Mouse (Mus musculus): ENCODE measurements around the gene Ntpcr. TPM values are rescaled to one million over a fixed set of nuclear protein-coding genes. Genes with fewer than 3 reads are reported as not detected.

Gene Ntpcr
- polyA plus RNA-seq, 2 experiments from 2014 or later, result 25.9 to 33.5 TPM

DNA sequence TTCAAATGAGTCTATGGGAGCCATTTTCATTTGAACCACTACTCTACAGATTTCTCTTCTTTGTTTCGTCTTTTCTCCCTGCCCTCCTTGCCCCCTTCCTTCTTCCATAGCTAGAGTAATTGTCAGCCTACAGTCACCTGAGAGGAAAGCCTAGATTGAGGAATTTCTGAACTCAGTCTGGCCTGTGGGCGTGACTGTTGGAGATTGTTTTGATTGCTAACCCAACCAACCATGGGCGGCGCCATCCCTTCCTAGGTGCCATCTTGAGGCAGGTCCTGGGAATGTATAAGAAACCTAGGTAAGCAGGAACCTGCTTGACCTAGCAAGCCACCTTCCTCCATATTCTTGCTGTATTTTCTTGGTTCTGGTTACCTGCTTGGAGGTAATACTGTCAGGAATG lies 3.6 kb upstream of the Ntpcr start:
- no peak for ATAC-seq

- ATAC-seq, result no peak
These were observed 2.8 kb upstream of the Ntpcr start for GRCm38 (mm10) chr8:125726986-125727385.

GRCm38 (mm10) chr8:125727797-125728196 lies 2.0 kb upstream of the Ntpcr start:
- no peak for ATAC-seq

DNA sequence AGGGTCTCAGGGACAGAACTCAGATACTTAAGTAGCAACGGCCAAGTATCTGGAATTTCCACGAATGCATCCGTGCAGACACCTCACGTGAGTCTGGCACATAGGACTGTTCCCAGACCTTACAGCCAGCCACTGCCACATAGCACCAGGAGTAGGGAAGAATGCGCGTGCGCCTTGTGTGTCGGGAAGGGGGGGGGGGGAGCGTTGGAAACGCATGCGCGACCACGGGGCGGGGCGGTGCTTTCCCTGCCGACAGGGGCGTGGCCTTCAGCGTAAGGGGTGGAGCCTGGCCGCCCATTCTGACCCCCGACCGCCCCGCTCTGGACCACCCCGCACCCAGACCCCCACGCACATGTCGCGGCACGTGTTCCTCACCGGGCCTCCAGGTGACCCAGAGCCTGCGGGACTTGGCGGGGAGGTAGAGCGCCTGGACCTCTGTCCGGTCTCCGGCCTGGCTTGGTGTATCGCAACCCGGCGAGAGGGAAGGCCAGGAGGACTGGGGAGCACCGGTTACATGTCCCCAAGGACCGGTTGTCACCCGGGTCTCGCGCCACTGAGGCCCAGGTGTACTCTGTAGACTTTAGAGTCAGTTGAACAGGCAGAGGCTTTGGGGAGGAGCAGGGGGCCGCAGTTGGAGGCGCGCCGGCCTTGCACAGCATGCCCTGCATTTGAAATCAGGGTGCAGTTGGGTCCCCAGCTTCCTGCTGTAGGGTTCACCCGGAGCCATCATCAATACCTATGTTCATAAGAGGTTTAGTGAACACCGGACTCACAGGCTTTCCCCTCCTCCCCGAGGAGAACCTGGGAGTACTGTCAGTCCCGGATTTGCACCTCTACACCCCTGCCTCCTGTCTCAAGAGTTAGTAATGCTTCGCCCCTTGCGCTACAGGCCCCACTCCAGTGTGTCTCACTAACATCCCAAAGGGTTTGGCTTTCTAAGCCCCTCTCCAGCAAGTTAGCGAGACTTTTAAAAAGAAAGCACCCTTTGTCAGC lies 4.5 kb downstream of the Ntpcr start:
- ATAC-seq, result peak; percentile 80

GRCm38 (mm10) chr8:125738956-125739355 lies 9.2 kb downstream of the Ntpcr start:
- ATAC-seq, result no peak

- no peak for ATAC-seq
These were observed 10.9 kb downstream of the Ntpcr start for GRCm38 (mm10) chr8:125740655-125741054.

- ATAC-seq, result peak; percentile 34
These were observed 11.6 kb downstream of the Ntpcr start for GRCm38 (mm10) chr8:125741377-125741776.

DNA sequence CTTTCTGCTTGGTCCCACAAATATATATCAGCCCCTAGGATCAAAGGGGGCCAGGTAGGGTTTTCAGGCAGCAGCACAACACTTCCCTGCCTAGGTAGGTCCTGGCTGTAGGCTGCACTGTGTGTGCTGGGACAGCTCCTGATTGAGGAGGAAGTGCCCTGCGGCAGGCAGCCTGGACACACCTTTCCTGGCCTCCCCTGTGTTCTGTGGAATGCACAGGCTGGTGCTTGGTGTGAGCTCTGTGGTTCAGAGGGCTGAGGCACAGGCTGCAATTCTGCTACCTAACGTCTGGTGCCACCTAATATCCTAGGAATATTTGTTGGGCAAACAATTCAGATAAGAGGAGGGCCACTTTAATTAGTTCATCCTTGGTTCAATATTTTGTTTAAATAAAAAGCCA lies 12.1 kb downstream of the Ntpcr start:
- ATAC-seq, result no peak

DNA sequence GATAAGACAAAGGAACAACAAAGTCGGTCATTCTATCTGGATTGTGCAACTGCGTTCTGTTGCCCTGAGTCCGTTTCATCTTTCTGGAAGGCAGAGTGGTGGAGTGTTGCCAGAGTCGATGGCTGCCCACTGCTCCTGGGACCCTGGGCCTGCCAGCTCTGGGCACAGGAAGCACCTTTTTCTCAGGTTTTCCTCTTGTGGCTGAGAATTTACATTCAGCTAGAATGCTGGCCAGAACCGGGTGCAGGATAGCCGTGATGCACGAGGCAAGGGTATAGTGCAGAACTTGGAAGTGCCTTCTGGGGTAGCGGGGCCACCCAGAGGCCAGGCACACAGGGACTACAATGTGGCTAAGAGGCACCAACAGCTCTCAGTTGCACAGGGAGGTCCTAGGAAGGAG lies 12.6 kb downstream of the Ntpcr start:
- ATAC-seq, result no peak

GRCm38 (mm10) chr8:125744914-125745576 lies 15.3 kb downstream of the Ntpcr start:
- ATAC-seq, result no peak

DNA sequence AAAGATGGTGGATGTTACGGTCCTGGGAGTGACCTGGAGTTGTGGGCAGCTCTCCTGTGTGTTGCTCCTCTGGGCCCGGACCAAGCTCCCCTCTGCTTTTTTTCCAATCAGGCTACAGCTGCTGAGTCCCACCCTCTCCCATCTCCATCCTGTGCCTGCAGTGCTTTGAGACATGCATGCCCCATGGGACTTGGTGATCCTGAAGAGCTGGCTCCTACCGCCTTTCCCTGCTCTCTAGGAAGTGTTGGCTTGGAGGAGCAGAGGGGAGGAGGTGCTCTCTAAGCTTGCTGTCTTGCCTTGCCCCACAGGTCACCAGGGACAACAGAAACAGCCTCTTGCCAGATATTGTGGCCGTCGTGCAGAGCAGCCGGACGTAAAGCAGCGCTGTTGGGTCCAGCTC lies 17.6 kb downstream of the Ntpcr start:
- ATAC-seq, result no peak

DNA sequence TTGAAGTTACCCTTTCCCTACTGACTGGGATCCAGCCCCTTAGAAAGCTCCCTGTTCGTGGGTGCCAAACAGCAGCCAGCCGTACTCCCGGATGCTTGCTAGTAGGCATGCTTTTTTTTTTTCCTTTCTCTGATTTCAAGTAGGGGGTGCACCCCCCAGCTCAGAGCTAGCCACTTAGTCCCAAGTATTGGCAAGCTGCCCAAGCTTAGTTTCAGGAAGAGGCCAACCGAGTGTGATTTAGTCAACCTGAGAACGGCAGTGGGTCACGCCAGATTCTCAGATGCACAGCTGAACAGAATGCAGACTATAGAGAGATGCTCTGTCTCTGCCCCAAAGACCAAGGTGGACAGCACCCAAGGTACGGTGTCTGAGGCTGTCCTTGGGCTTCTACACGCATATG lies 21.1 kb downstream of the Ntpcr start:
- no peak for ATAC-seq

GRCm38 (mm10) chr8:125755896-125756295 lies 26.1 kb downstream of the Ntpcr start:
- no peak for ATAC-seq

DNA sequence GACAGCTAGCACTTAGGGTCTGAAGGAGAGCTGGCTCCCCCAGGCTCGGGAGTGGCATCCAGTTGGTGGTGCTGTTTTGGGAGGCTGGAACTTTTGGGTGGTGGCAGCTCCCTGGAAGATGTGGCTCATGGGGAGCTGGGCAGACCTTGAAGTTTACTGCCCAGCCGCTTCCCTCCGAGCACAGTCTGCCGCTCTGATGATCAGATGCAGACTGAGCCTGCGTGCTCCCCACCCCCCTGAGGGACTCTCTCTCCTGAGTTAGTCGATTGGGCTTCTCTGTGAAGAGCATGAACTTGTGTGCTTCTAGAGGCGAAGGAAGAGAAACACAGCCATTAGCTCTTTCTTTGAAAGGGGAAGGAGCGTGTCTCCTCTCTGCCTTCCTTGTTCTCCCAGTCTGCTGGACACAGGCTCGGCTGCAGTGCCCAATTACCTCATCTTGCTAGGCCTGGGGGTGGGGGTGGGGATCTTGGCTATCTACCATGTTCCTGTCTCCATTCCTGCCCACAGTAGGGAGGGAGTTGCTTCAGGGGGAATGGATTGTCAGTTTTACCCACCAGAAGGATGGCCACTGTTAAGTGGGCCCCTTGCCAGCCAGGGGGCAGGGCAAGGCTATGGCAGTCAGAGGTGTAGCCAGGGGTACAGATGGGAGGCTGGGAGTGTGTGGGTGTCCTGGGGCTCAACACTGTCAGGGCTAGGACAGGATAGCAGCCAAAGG lies 26.8 kb downstream of the Ntpcr start:
- ATAC-seq, result no peak

- ATAC-seq, result no peak
These were observed 27.3 kb downstream of the Ntpcr start for GRCm38 (mm10) chr8:125757106-125757496.

GRCm38 (mm10) chr8:125759022-125759421 lies 29.3 kb downstream of the Ntpcr start:
- ATAC-seq, result peak; percentile 37

DNA sequence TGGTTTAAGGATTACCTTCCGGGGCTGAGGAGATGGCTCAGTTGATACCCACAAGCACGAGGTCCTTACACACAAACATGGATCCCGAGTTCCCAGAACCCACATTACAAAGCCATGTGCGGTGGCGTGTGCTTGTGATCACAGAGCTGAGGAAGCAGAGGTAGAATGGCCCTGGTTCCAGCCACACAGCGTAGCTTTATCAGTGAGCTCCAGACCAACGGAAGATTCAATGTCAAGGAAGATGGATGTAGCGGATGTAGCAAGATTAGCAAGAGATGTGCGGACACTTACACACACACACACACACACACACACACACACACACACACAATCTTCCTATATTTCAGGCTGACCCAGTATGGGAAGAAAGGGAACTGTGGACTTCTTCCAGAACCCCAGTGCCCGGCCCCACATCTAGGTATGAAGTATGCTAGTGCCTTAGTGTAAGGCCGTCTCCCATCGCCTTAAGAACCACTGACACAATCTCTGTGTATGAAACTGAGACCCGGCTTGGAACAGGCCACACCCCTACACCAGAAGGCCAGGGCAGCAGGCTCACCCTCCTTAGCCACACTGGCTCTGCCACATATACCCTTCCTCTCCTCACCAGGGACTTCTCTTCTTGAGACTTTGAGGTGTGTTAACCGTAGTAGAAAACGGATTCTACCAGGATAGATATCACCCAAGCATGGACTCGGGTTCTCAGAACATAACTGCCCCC lies 33.5 kb downstream of the Ntpcr start:
- no peak for ATAC-seq

GRCm38 (mm10) chr8:125768079-125768478 lies 38.3 kb downstream of the Ntpcr start:
- no peak for ATAC-seq

DNA sequence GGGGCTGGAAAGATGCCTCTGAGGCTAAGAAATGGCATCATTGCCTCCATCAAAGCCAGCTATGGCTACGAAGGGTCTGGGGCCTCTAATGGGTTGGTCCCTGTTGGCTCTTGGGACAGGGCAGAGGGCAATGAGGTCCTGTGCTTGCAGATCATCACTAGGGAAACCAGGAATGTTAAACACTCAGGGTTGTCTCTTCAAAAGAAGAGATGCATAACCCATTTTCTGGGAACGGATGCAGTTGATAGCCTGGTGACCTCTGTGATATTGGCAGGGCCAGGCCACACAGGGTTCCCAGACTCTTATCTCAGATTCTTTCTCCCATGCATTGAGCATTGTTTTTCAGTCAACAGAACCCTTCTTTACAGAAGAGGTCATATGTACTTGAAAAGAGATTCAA lies 42.5 kb downstream of the Ntpcr start:
- no peak for ATAC-seq

- no peak for ATAC-seq
These were observed 43.6 kb downstream of the Ntpcr start for GRCm38 (mm10) chr8:125773281-125773803.

DNA sequence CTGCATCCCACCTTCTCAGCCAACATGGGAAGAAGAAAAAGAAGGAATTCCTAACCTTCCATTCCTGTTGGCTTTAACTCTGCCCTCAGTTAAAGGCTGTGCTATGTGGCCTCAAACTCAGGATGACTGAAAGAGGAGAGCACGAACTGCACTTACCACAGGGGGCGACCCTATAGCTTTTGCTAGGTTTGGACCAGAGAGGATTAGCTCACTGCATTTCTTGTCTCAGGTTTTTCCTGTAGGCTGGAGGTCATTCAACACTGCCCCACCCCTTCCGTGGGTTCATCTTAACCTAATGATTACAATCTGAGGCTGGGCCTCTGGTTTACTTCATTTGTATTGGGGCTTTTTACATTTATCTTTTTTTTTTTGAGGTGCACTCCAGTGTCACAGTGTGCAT lies 45.3 kb downstream of the Ntpcr start:
- ATAC-seq, result no peak

DNA sequence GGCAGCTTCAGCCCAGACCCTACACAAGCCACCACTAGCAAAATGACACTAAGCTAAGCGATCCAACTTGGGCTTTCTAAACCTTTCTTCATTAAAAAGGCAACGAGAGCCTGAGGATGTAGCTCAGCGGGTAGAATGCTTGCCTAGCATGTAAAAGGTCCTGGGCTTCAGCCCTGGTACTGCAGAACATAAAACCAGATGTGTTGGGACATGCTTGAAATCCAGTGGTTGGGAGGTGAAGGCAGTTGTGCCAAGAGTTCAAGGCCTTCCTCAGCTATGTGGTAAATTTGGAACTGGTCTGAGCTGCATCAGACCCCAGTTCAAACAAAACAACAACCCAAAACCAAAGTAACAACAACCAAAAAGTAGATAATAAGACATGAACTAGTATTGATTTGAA lies 46.6 kb downstream of the Ntpcr start:
- no peak for ATAC-seq
